Mouse (Mus musculus): ENCODE results near the gene Plekhh2. TPM values are rescaled to one million over a fixed set of nuclear protein-coding genes. Genes with fewer than 3 reads are reported as not detected.

Gene Plekhh2
- polyA plus RNA-seq, 1 experiment from 2014 or later: 5.0 TPM

DNA sequence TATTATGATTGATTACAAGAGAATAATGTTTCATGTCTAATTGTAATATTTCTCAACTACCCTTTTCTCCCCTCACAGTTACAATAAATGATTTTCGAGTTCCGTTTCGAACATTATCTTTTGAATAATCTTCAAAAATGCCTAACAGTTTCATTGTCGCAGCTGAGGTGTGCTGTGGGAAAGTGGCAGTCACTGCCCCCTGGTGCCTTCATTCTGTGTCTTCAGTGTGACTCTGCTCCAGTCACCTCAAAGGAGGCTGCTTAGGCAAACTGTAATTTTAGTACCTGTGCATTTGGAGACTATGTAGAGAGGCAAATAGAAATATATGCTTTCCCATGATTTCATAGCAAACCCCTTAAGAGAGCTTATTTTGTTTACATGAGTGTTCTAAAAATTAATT, 110.3 kb downstream of the Plekhh2 start:
- no peaks in the 10 kb centered on the region for H3K27me3 ChIP-seq (ENCODE audit: low read depth, poor library complexity, severe bottlenecking)
- WGBS: 85% methylated on average over 4 of the region's 4 CpGs

DNA sequence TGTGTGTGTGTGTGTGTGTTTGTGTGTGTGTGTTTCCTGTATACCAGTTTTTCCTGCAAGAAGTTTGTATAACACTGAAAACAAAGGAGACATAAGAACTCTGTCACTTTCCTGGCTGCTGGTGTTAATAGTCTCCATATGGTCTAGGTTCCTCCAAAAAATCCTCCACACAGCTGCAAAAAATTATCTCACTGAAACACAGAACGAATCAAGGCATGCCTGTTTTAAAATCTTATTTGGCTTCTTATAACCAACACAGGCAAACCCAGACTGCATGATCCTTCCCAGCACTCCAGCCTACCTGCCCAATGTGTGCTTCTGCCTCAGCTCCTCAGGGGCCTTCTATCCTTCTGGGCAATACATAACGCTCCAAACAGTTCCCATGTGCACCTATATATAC, 111.2 kb downstream of the Plekhh2 start:
- H3K36me3 ChIP-seq: 0 out of 2 replicates have a peak, but pooled peaks cover 8% of the 10 kb centered on the region
- peaks cover 37% of the 10 kb centered on the region for H3K4me1 ChIP-seq
- peak overlapping the region; percentile 81 for H3K27ac ChIP-seq
- peak; percentile 48 for DNase-seq (ENCODE audit: low spot score)
- no peak overlapping the region for H3K4me3 ChIP-seq
- peaks cover 9% of the 10 kb centered on the region; the same call in 1 of the 2 replicates for H3K9me3 ChIP-seq (replicated peaks)
- 22% methylated on average over 2 of the region's 2 CpGs for whole genome bisulfite sequencing
- H3K27me3 ChIP-seq (ENCODE audit: low read depth, poor library complexity, severe bottlenecking): no peaks in the 10 kb centered on the region

More for the DNA sequence above, 110.3 kb downstream of the Plekhh2 start:
- Histone ChIP-seq H3K9me3 (replicated peaks) (peaks cover 9% of the 10 kb centered on the region; the same call in 1 of the 2 replicates), H3K27ac (peak overlapping the region; percentile 81), H3K4me1 (peaks cover 30% of the 10 kb centered on the region), H3K4me3 (no peak overlapping the region), H3K36me3 (0 out of 2 replicates have a peak, but pooled peaks cover 8% of the 10 kb centered on the region)
- DNase-seq (ENCODE audit: low spot score): no peak

DNA sequence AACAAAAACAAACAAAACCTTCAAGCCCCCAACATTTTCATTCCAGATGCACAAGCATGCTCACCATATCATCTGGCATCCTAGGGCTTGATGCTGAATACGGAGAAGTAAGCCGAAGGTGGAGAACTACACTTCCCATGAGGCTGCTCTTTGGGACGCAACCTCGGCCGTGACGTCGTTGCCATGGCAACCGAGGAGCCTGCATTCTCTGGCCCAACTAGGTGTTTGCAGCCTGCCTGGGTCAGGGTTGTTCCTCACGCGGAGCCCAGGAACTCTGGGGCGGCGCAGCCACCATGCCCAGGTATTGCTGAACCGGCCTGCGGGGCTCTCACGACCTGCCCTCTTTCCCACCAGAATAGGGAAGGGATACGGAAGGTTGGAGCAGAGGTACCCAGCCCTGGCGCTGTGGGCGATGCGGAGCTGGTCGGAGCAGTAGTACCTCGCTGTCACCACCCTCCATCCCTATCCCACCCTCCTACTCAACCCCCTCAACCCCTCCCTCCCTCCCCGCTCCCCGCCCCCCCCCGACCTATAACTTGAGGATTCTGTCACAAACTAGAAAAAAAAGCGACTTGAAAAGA, 114.7 kb downstream of the Plekhh2 start, which contains the start of gene Dync2li1:
Gene Dync2li1 (plus strand): TSS at position 221 of the 581 bp plus-strand sequence.
- Histone ChIP-seq H3K4me3 (peak within 1 kb of the TSS; percentile 68), H3K9me3 (replicated peaks) (peaks cover 9% of the 10 kb centered on the region; the same call in 1 of the 2 replicates), H3K27ac (peak within 1 kb of the TSS; percentile 88), H3K27me3 (ENCODE audit: low read depth, poor library complexity, severe bottlenecking) (no peaks in the 10 kb centered on the region), H3K4me1 (peaks cover 29% of the 10 kb centered on the region), H3K36me3 (peaks cover 10% of the 10 kb centered on the region; the same call in 1 of the 2 replicates)
- WGBS: under 1% methylated on average over 23 of the region's 25 CpGs
- DNase-seq (ENCODE audit: low spot score): peak; percentile 95

DNA sequence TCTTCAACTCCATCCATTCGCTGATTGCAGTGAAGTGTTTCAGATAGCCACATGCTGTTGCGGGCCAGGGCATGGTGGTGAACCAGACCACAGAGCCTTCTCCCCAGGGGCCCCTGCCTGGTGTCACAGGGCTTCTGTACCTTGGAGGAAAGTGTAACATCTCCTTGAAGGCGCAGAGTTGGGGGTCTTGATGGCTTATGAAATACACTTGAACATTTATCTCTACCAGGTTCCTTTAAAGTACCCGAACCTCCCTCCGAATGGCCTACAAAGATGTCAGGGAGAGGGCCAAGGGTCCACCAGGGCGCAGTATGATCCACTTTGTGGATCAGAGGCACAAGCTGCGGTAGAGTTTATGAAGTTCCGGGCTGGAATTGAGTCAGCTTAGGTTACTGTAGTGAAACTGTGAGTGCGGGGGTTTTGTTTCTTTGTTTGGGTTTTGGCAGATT, 115.2 kb downstream of the Plekhh2 start:
- H3K9me3 ChIP-seq (replicated peaks): peaks cover 9% of the 10 kb centered on the region; the same call in 1 of the 2 replicates
- peak; percentile 59 for DNase-seq (ENCODE audit: low spot score)
- H3K27me3 ChIP-seq (ENCODE audit: low read depth, poor library complexity, severe bottlenecking): no peaks in the 10 kb centered on the region
- H3K36me3 ChIP-seq: peaks cover 10% of the 10 kb centered on the region; the same call in 1 of the 2 replicates
- peaks cover 27% of the 10 kb centered on the region for H3K4me1 ChIP-seq
- H3K27ac ChIP-seq: peak overlapping the region; percentile 88
- peak overlapping the region; percentile 68 for H3K4me3 ChIP-seq
- 42% methylated on average over 9 of the region's 9 CpGs for WGBS

DNA sequence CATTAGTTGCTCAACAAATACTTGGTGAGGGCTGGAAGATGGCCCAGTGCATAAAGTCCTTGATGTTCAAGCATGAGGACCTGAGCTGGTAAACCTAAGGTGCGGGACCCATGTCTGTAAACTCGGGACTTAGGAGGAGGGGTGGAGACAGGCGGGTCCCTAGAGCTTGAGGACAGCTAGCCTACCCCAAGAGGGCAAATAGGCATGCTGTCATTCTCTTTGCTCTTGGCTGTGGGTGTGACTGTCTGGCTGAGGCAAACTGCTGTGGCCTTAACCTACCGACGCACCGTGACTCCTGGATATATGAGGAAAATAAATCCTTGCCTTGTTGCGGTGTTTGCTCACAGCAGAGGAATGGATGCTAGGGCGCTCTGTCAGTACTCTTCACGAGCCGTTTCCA, 116.0 kb downstream of the Plekhh2 start:
- Histone ChIP-seq H3K27me3 (ENCODE audit: low read depth, poor library complexity, severe bottlenecking) (no peaks in the 10 kb centered on the region), H3K4me3 (no peak overlapping the region), H3K27ac (peak overlapping the region; percentile 88; the same call in 1 of the 2 replicates), H3K4me1 (peaks cover 18% of the 10 kb centered on the region), H3K36me3 (peaks cover 10% of the 10 kb centered on the region; the same call in 1 of the 2 replicates), H3K9me3 (replicated peaks) (peaks cover 9% of the 10 kb centered on the region; the same call in 1 of the 2 replicates)
- DNase-seq (ENCODE audit: low spot score): no peak
- 87% methylated on average over 10 of the region's 10 CpGs for WGBS

DNA sequence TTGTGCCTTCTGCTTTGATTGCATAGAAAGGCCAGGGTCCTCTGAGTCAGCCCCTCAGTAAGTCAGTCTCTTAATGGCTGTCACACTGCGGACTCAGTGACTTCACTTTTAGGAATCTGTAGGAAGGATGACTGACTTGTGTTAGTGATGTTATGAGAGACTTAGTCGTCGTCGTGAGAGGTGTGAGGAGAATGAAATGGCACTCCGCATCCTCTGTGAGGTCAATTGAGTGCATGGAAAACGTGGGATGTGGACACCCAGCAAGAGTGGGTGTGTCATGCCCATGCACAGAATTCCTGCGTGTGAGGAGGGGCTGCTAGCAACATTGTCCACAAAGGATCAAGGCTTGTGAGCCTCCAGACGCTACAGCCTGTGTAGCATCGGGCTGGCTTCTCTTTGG, 116.9 kb downstream of the Plekhh2 start:
- WGBS: 86% methylated on average over 9 of the region's 9 CpGs
- Histone ChIP-seq H3K4me3 (no peak overlapping the region), H3K27ac (no peak overlapping the region)

DNA sequence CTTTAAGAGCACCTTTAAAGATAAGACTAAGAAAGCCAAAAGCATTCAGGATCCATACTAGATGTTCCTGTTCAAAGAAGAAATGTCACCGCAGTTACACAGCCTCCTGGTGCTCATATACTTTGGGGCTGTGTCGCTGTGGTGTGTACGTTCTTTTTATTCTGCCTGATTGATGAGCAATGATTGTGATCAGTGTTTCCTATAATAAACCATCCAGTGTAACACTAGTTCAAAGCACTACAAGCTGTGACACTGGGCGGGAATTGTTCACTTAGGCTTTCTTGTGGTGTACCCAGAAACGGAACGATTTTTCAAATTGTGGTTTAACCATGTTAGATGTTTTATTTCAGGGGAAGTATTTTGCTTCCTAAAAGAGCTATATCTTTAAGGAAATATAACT, 120.1 kb downstream of the Plekhh2 start:
- no peaks in the 10 kb centered on the region for H3K9me3 ChIP-seq (replicated peaks)

More for the DNA sequence above, 116.9 kb downstream of the Plekhh2 start:
- H3K27me3 ChIP-seq (ENCODE audit: low read depth, poor library complexity, severe bottlenecking): no peaks in the 10 kb centered on the region
- no peak for DNase-seq (ENCODE audit: low spot score)
- H3K9me3 ChIP-seq (replicated peaks): peaks cover 6% of the 10 kb centered on the region; the same call in 1 of the 2 replicates
- peaks cover 14% of the 10 kb centered on the region for H3K4me1 ChIP-seq
- H3K36me3 ChIP-seq: peaks cover 12% of the 10 kb centered on the region; the same call in 1 of the 2 replicates

DNA sequence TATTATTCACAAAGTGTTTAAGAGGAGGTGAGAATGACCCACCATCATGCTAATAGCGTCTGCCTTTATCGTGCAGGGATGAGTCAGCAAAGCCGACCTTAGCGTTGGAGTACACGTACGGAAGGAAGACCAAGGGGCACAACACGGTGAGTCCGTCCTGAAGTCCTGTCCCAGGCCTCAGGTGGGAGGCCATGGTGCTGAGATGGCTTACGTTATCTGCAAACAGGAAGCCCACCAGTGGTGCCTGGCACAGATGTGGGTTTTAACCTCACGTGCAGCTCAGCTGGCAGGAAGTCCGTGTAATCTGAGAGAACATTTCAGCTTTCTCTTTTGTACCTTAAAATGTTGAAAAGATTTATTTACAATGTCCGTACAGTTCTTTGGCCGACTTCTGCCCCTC, 121.7 kb downstream of the Plekhh2 start:
- H3K36me3 ChIP-seq: peaks cover 4% of the 10 kb centered on the region; the same call in 1 of the 2 replicates
- H3K4me1 ChIP-seq: peaks cover 4% of the 10 kb centered on the region; the same call in 1 of the 2 replicates
- no peaks in the 10 kb centered on the region for H3K27me3 ChIP-seq (ENCODE audit: low read depth, poor library complexity, severe bottlenecking)
- no peak for DNase-seq (ENCODE audit: low spot score)
- H3K27ac ChIP-seq: no peak overlapping the region
- H3K4me3 ChIP-seq: no peak overlapping the region
- H3K9me3 ChIP-seq (replicated peaks): no peaks in the 10 kb centered on the region
- 85% methylated on average over 13 of the region's 13 CpGs for WGBS

More for the DNA sequence above, 120.1 kb downstream of the Plekhh2 start:
- 88% methylated on average over 6 of the region's 6 CpGs for WGBS
- DNase-seq (ENCODE audit: low spot score): no peak
- H3K4me1 ChIP-seq: peaks cover 14% of the 10 kb centered on the region
- H3K4me3 ChIP-seq: no peak overlapping the region
- no peaks in the 10 kb centered on the region for H3K27me3 ChIP-seq (ENCODE audit: low read depth, poor library complexity, severe bottlenecking)
- no peak overlapping the region for H3K27ac ChIP-seq
- H3K36me3 ChIP-seq: peaks cover 4% of the 10 kb centered on the region; the same call in 1 of the 2 replicates

DNA sequence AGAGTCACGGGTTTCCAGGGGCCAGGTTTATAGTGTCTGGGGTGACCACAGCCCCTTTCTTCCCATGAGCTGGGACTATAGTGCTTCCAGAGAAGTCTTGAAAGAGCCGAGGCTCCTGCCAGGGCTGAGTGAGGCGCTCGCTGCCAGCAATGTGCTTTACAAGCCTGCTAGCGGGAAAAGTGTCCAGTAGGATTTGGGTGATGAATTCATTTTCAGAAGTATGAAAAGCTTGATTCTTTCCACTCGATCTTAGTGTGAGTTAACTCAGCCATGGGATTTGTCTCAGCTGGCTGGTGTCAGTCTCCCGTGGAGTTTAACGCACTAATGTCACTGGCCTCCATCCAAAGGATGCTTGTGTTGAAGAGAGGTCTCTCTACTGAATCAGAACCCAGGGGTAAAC, 124.6 kb downstream of the Plekhh2 start:
- H3K36me3 ChIP-seq: 0 out of 2 replicates have a peak, but pooled peaks cover 3% of the 10 kb centered on the region
- no peak for DNase-seq (ENCODE audit: low spot score)
- no peaks in the 10 kb centered on the region for H3K9me3 ChIP-seq (replicated peaks)
- WGBS: 66% methylated on average over 8 of the region's 8 CpGs
- H3K4me1 ChIP-seq: peaks cover 13% of the 10 kb centered on the region
- no peak overlapping the region for H3K4me3 ChIP-seq
- no peaks in the 10 kb centered on the region for H3K27me3 ChIP-seq (ENCODE audit: low read depth, poor library complexity, severe bottlenecking)
- H3K27ac ChIP-seq: peak overlapping the region; percentile 21

DNA sequence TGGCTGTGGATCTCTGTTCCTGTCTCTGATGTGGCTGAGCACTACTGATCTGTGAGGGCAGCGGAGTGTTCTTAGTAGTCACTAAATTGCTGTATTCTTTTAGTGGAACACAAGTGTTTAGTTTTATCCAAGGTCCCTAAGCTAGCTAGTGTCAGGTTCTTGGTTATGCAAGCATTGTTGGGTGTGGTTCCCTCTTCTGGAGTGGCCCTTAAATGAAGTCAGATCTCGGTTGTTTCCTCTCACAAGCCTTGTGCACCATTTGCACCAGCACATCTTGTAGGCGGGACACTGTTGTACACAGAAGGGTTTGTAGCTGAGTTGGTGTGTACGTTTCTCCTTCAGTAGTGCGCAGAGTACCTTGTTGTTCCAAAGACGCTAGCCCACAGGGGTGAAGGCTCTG, 126.3 kb downstream of the Plekhh2 start:
- 96% methylated on average over 6 of the region's 6 CpGs for WGBS
- H3K27ac ChIP-seq: no peak overlapping the region
- 0 out of 2 replicates have a peak, but pooled peaks cover 4% of the 10 kb centered on the region for H3K36me3 ChIP-seq
- DNase-seq (ENCODE audit: low spot score): no peak
- H3K9me3 ChIP-seq (replicated peaks): no peaks in the 10 kb centered on the region
- peaks cover 14% of the 10 kb centered on the region for H3K4me1 ChIP-seq
- H3K27me3 ChIP-seq (ENCODE audit: low read depth, poor library complexity, severe bottlenecking): no peaks in the 10 kb centered on the region
- no peak overlapping the region for H3K4me3 ChIP-seq

DNA sequence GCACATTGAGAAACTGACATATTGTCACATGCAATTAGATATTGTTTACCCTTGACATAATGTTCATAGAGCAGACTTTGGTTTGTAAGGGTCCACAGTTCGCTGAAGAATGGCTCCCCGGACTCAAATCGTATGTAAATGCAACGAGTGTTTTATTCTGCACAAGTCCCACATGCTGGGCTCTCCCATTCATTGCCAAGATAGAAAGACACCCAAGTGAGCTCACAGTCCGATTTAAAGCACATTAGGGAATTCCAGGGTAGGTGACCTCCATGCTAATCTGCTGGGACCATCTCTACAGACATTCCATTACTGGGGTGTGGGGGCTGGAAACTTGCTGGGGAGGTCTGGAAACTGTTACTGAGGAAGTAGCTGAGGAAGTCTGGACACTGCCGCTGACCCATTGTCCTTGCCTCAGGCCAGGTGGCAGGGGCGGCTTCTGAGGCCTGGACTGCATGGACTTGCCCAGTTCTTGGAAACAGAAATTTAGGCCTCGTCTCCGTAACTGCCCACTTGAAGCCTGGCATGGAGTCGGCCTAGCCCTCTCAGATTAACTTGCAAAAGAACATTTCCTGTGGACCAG, 128.2 kb downstream of the Plekhh2 start:
- no peaks in the 10 kb centered on the region for H3K9me3 ChIP-seq (replicated peaks)
- DNase-seq (ENCODE audit: low spot score): no peak
- no peaks in the 10 kb centered on the region for H3K27me3 ChIP-seq (ENCODE audit: low read depth, poor library complexity, severe bottlenecking)
- no peak overlapping the region for H3K27ac ChIP-seq
- H3K36me3 ChIP-seq: 0 out of 2 replicates have a peak, but pooled peaks cover 2% of the 10 kb centered on the region
- 79% methylated on average over 10 of the region's 10 CpGs for WGBS
- peaks cover 30% of the 10 kb centered on the region for H3K4me1 ChIP-seq
- H3K4me3 ChIP-seq: no peak overlapping the region

DNA sequence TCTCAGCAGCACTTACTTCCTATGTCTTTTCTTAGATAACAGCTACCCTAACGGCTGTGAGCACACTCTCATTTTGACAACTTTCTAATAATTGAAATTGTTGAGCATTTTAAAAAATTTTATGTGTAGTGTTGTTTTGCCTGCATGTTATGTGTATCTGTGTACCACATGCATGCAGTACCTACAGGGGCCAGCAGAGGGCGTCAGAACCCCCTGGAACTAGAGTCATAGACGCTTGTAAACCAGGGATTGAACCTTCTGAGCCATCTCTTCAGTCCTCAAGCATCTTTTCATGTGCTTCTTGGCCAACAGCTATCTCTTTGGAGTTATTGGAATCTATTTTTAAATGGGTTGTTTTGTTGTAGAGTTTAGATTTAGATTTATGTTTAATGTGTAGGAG, 130.2 kb downstream of the Plekhh2 start:
- Histone ChIP-seq H3K4me3 (no peak overlapping the region), H3K27ac (no peak overlapping the region), H3K27me3 (ENCODE audit: low read depth, poor library complexity, severe bottlenecking) (no peaks in the 10 kb centered on the region), H3K4me1 (peaks cover 43% of the 10 kb centered on the region), H3K36me3 (0 out of 2 replicates have a peak, but pooled peaks cover 2% of the 10 kb centered on the region), H3K9me3 (replicated peaks) (no peaks in the 10 kb centered on the region)
- peak; percentile 69 for DNase-seq (ENCODE audit: low spot score)
- WGBS: 33% methylated on average over 3 of the region's 3 CpGs

DNA sequence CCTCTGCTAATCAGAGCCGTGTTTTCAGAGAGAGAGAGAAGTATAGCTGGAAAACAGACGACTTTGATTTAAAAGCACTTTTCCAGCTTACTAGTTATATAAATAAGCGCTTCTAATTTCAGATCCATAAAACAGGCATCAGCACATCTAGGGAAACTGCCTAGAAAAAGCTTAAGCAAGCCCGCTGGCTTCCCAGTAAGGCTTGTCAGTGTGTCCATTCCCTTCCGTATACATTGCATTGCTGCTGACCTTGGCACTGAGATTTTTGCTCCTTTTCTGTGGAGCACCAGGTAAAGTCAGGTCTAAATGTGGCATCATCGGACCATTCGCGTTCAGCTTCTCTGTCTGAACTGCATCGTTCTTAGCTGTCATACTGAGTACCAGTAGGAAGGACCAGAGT, 130.6 kb downstream of the Plekhh2 start:
- Histone ChIP-seq H3K4me3 (no peak overlapping the region), H3K27ac (no peak overlapping the region), H3K9me3 (replicated peaks) (no peaks in the 10 kb centered on the region), H3K4me1 (peaks cover 43% of the 10 kb centered on the region), H3K27me3 (ENCODE audit: low read depth, poor library complexity, severe bottlenecking) (no peaks in the 10 kb centered on the region), H3K36me3 (0 out of 2 replicates have a peak, but pooled peaks cover 2% of the 10 kb centered on the region)
- DNase-seq (ENCODE audit: low spot score): no peak
- 94% methylated on average over 9 of the region's 9 CpGs for WGBS
